Mouse (Mus musculus): Measurements from ENCODE around the gene Ficd. TPM values are rescaled to one million over a fixed set of nuclear protein-coding genes. Genes with fewer than 3 reads are reported as not detected.

Gene Ficd
- polyA plus RNA-seq, 1 experiment from 2014 or later = 6.1 TPM

Other genes starting within 250 kb of the Ficd start
- 2.8 and 4.5 TPM in 2 replicates for gene Wscd2, start 245.5 kb upstream of the Ficd start, polyA plus RNA-seq (2015; fragmentation: Nextera tagmentation; extraction: Ambion mirVana)
- 5.0 and 6.0 TPM in 2 replicates for gene Cmklr1, start 85.4 kb upstream of the Ficd start, polyA plus RNA-seq (2015; fragmentation: Nextera tagmentation; extraction: Ambion mirVana)
- not detected in 2 replicates for gene 1700069L16Rik, start 11.0 kb upstream of the Ficd start, polyA plus RNA-seq (2015; fragmentation: Nextera tagmentation; extraction: Ambion mirVana)
- 57.6 and 59.2 TPM in 2 replicates for gene Sart3, start 36.7 kb downstream of the Ficd start, polyA plus RNA-seq (2015; fragmentation: Nextera tagmentation; extraction: Ambion mirVana)
- gene Iscu, start 36.9 kb downstream of the Ficd start, polyA plus RNA-seq (2015; fragmentation: Nextera tagmentation; extraction: Ambion mirVana) = 104 and 112 TPM in 2 replicates
- gene Tmem119, start 64.7 kb downstream of the Ficd start, polyA plus RNA-seq (2015; fragmentation: Nextera tagmentation; extraction: Ambion mirVana) = 50.4 and 52.1 TPM in 2 replicates
- 1.5 and 2.2 TPM in 2 replicates for gene Selplg, start 96.8 kb downstream of the Ficd start, polyA plus RNA-seq (2015; fragmentation: Nextera tagmentation; extraction: Ambion mirVana)
- gene Coro1c, start 173.0 kb downstream of the Ficd start, polyA plus RNA-seq (2015; fragmentation: Nextera tagmentation; extraction: Ambion mirVana) = 105 and 119 TPM in 2 replicates